Mouse (Mus musculus): ENCODE measurements around the gene Olfr467. TPM values are rescaled to one million over a fixed set of nuclear protein-coding genes. Genes with fewer than 3 reads are reported as not detected.

The Olfr467 gene
- polyA plus RNA-seq, 1 experiment from 2014 or later = not detected

Other genes with a start within 250 kb of the Olfr467 start
- 2.4 and 2.5 TPM in 2 replicates for gene Olfml1, start 244.8 kb upstream of the Olfr467 start, polyA plus RNA-seq (2015; fragmentation: Nextera tagmentation; extraction: Ambion mirVana)
- gene Ppfibp2, start 217.1 kb upstream of the Olfr467 start, polyA plus RNA-seq (2015; fragmentation: Nextera tagmentation; extraction: Ambion mirVana) = 1.2 and 1.3 TPM in 2 replicates
- not detected in 2 replicates for gene 5330417H12Rik, start 187.1 kb upstream of the Olfr467 start, polyA plus RNA-seq (2015; fragmentation: Nextera tagmentation; extraction: Ambion mirVana)
- gene Cyb5r2, start 54.2 kb upstream of the Olfr467 start, polyA plus RNA-seq (2015; fragmentation: Nextera tagmentation; extraction: Ambion mirVana) = 0.06 and 0.08 TPM in 2 replicates
- gene Ovch2, start 11.1 kb upstream of the Olfr467 start, polyA plus RNA-seq (2015; fragmentation: Nextera tagmentation; extraction: Ambion mirVana) = not detected in 2 replicates
- gene Olfr469, start 13.3 kb downstream of the Olfr467 start, polyA plus RNA-seq (2015; fragmentation: Nextera tagmentation; extraction: Ambion mirVana) = not detected in 2 replicates
- not detected in 2 replicates for gene Olfr470, start 35.2 kb downstream of the Olfr467 start, polyA plus RNA-seq (2015; fragmentation: Nextera tagmentation; extraction: Ambion mirVana)
- not detected in 2 replicates for gene Olfr472, start 85.6 kb downstream of the Olfr467 start, polyA plus RNA-seq (2015; fragmentation: Nextera tagmentation; extraction: Ambion mirVana)
- not detected in 2 replicates for gene Olfr473, start 118.2 kb downstream of the Olfr467 start, polyA plus RNA-seq (2015; fragmentation: Nextera tagmentation; extraction: Ambion mirVana)
- not detected in 2 replicates for gene Olfr474, start 142.4 kb downstream of the Olfr467 start, polyA plus RNA-seq (2015; fragmentation: Nextera tagmentation; extraction: Ambion mirVana)
- not detected in 2 replicates for gene Olfr476, start 152.5 kb downstream of the Olfr467 start, polyA plus RNA-seq (2015; fragmentation: Nextera tagmentation; extraction: Ambion mirVana)
- not detected in 2 replicates for gene Olfr477, start 174.4 kb downstream of the Olfr467 start, polyA plus RNA-seq (2015; fragmentation: Nextera tagmentation; extraction: Ambion mirVana)
- not detected in 2 replicates for gene Olfr478, start 221.7 kb downstream of the Olfr467 start, polyA plus RNA-seq (2015; fragmentation: Nextera tagmentation; extraction: Ambion mirVana)
- not detected in 2 replicates for gene Olfr479, start 238.4 kb downstream of the Olfr467 start, polyA plus RNA-seq (2015; fragmentation: Nextera tagmentation; extraction: Ambion mirVana)